Mouse (Mus musculus): Measurements from ENCODE around the gene Ctnnal1.

DNA sequence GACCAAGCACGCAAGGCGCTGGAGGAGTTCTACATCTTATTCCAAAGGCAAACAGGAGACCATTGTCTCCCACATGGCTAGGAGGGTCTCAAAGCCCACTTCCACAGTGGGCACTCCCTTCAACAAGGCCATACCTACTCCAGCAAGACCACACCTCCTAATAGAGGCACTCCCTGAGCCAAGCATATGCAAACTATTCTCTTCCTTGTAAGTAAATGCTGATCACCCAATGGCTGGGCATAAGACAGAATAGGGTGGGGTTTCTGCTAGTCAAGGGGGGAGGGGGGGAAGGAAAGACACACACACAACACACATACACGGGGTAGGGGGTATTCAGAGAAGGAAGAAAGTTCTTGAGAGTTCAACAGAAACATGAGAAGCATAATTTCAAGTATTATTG lies 29.2 kb upstream of the Ctnnal1 start:
- TF ChIP-seq POLR2A (IDR thresholded peaks at IDR 0.05; ENCODE audit: borderline replicate concordance, insufficient read depth, low read length) (no peak), CTCF (IDR thresholded peaks at IDR 0.05; ENCODE audit: borderline replicate concordance, insufficient read depth, low read depth, low read length) (no peak)

Measured in cerebellum, adult 2 months (tissue).